Mouse (Mus musculus) C2C12 (cell line): ENCODE measurements around the gene Eif3j1. TPM values are rescaled to one million over a fixed set of nuclear protein-coding genes. Genes with fewer than 3 reads are reported as not detected.
"Not testable (repeated sequence)": the region's sequence is repeated elsewhere in the genome, so short reads cannot be mapped to it uniquely, and the experiment has no call there.

Experiments
- H3K27me3 ChIP-seq: one replicate; pipeline ENCODE4 v1.6.1; 2011; ENCODE audit not compliant: control insufficient read depth, insufficient read depth, insufficient read length
- H3K36me3 ChIP-seq: one replicate; pipeline ENCODE4 v1.6.1; 2011; ENCODE audit not compliant: control insufficient read depth, insufficient read depth
- H3K4me3 ChIP-seq: one replicate; pipeline ENCODE4 v1.5.1; 2011; ENCODE audit warnings: mild to moderate bottlenecking, control low read depth; ENCODE audit not compliant: poor library complexity, insufficient read depth, severe bottlenecking
- H3K79me2 ChIP-seq: one replicate; pipeline ENCODE4 v1.6.1; 2011; ENCODE audit not compliant: control insufficient read depth, insufficient read depth
- H3K79me3 ChIP-seq: one replicate; pipeline ENCODE4 v1.6.1; 2011; ENCODE audit warnings: low read depth, control low read depth
- H3ac ChIP-seq: one replicate; pipeline ENCODE3; 2011; ENCODE audit warnings: low read depth; ENCODE audit not compliant: control insufficient read depth, insufficient read length
- CEBPB ChIP-seq: IDR thresholded peaks from one replicate; pipeline ENCODE4 v1.6.1; 2011; ENCODE audit warnings: low read depth, mild to moderate bottlenecking, control low read depth, moderate library complexity
- CTCF ChIP-seq: IDR thresholded peaks from one replicate; pipeline ENCODE4 v1.5.1; 2011; ENCODE audit not compliant: control insufficient read depth, insufficient read depth, insufficient read length
- FOSL1 ChIP-seq: IDR thresholded peaks from one replicate; pipeline ENCODE4 v1.8.0; 2011; ENCODE audit warnings: mild to moderate bottlenecking, low read length; ENCODE audit not compliant: poor library complexity, insufficient read depth, severe bottlenecking
- MAX ChIP-seq: IDR thresholded peaks from one replicate; pipeline ENCODE4 v1.6.1; 2011; ENCODE audit warnings: mild to moderate bottlenecking, control low read depth
- MYOD1 ChIP-seq: IDR thresholded peaks from one replicate; pipeline ENCODE4 v1.6.1; 2011; ENCODE audit warnings: low read depth; ENCODE audit not compliant: control insufficient read depth, insufficient read length
- MYOG ChIP-seq: IDR thresholded peaks from one replicate; pipeline ENCODE4 v1.6.1; 2011; ENCODE audit not compliant: control insufficient read depth, insufficient read length; ENCODE audit errors: extremely low read depth
- USF1 ChIP-seq: IDR thresholded peaks from one replicate; pipeline ENCODE4 v1.6.1; 2011; ENCODE audit warnings: low read depth, mild to moderate bottlenecking, control low read depth, moderate library complexity
- microRNA-seq: library from miRNA; unstranded; fragments of <30 nt; microRNA quantifications from one replicate; pipeline ENCODE4, GENCODE M21; 2019; ENCODE audit warnings: borderline microRNAs expressed
- polyA plus RNA-seq: library from polyadenylated mRNA; unstranded; fragments of >200 nt; fragmentation: generic; extraction: Trizol; gene quantifications from one replicate; pipeline ENCODE4 v1.2.1, GENCODE M21; 2012; ENCODE audit warnings: missing spikeins

The Eif3j1 gene
- polyA plus RNA-seq, 1 experiment, result 5.6 TPM

- H3K4me3 ChIP-seq, result no peak overlapping the region
- TF ChIP-seq MAX, result no peak
- no peak for TF ChIP-seq FOSL1
- TF ChIP-seq CEBPB, result no peak
- TF ChIP-seq MYOD1, result no peak
- no peak for TF ChIP-seq USF1
- TF ChIP-seq CTCF, result no peak
- TF ChIP-seq MYOG, result no peak
- H3K36me3 ChIP-seq, result peaks cover 45% of the 10 kb centered on the region
Measured at GRCm38 (mm10) chr2:122081728-122082456, 53.5 kb downstream of the Eif3j1 start.

GRCm38 (mm10) chr2:122086446-122086845 lies 58.1 kb downstream of the Eif3j1 start:
- no peaks in the 10 kb centered on the region for H3K79me3 ChIP-seq
- peaks cover 38% of the 10 kb centered on the region for H3K36me3 ChIP-seq
- TF ChIP-seq USF1, result no peak

More at GRCm38 (mm10) chr2:122081728-122082456, 53.5 kb downstream of the Eif3j1 start:
- H3ac ChIP-seq, result no peak overlapping the region
- no peaks in the 10 kb centered on the region for H3K27me3 ChIP-seq
- H3K79me3 ChIP-seq, result no peaks in the 10 kb centered on the region
- no peaks in the 10 kb centered on the region for H3K79me2 ChIP-seq

GRCm38 (mm10) chr2:122093844-122094243 lies 65.5 kb downstream of the Eif3j1 start:
- peaks cover 51% of the 10 kb centered on the region for H3K36me3 ChIP-seq
- TF ChIP-seq CEBPB (no peak), MYOG (no peak), USF1 (no peak), MYOD1 (no peak), FOSL1 (no peak), CTCF (no peak), MAX (no peak)
- no peaks in the 10 kb centered on the region for H3K27me3 ChIP-seq
- H3K79me3 ChIP-seq, result no peaks in the 10 kb centered on the region
- H3ac ChIP-seq, result no peak overlapping the region
- H3K79me2 ChIP-seq, result no peaks in the 10 kb centered on the region
- no peak overlapping the region for H3K4me3 ChIP-seq

More at GRCm38 (mm10) chr2:122086446-122086845, 58.1 kb downstream of the Eif3j1 start:
- Histone ChIP-seq H3K4me3 (no peak overlapping the region), H3ac (no peak overlapping the region), H3K27me3 (no peaks in the 10 kb centered on the region), H3K79me2 (no peaks in the 10 kb centered on the region)

- H3ac ChIP-seq, H3K79me2 ChIP-seq, H3K27me3 ChIP-seq, H3K4me3 ChIP-seq, H3K79me3 ChIP-seq: not testable (repeated sequence)
- peaks cover 47% of the 10 kb centered on the region for H3K36me3 ChIP-seq
Measured at GRCm38 (mm10) chr2:122097686-122098085, 69.3 kb downstream of the Eif3j1 start.

- no peak for TF ChIP-seq CEBPB
- TF ChIP-seq CTCF, result no peak
- TF ChIP-seq USF1, result no peak
- no peak for TF ChIP-seq FOSL1
- TF ChIP-seq MYOG, result no peak
- TF ChIP-seq MYOD1, result no peak
- no peak for TF ChIP-seq MAX
- Histone ChIP-seq H3K4me3 (no peak overlapping the region), H3ac (no peak overlapping the region), H3K36me3 (peaks cover 25% of the 10 kb centered on the region), H3K27me3 (no peaks in the 10 kb centered on the region), H3K79me2 (no peaks in the 10 kb centered on the region), H3K79me3 (no peaks in the 10 kb centered on the region)
Measured at GRCm38 (mm10) chr2:122102070-122102469, 73.7 kb downstream of the Eif3j1 start.

Small RNAs within 50 kb of the gene (microRNA-seq; reads per million reads assigned to microRNA genes)
- not detected for gene Gm47314

Other genes with a start within 250 kb of the Eif3j1 start
- gene Frmd5, start 221.5 kb upstream of the Eif3j1 start, polyA plus RNA-seq, result 0.51 TPM
- 5.0 TPM for gene Casc4, start 161.6 kb upstream of the Eif3j1 start, polyA plus RNA-seq
- gene Ctdspl2, start 72.5 kb upstream of the Eif3j1 start, polyA plus RNA-seq, result 5.4 TPM
- gene Mageb3, start 72.5 kb upstream of the Eif3j1 start, polyA plus RNA-seq, result 0.22 TPM
- gene Spg11, start 89.8 kb downstream of the Eif3j1 start, polyA plus RNA-seq, result 4.2 TPM
- gene B2m, start 119.1 kb downstream of the Eif3j1 start, polyA plus RNA-seq, result 215 TPM
- gene Trim69, start 132.2 kb downstream of the Eif3j1 start, polyA plus RNA-seq, result 0.06 TPM
- not detected for gene Patl2, start 157.6 kb downstream of the Eif3j1 start, polyA plus RNA-seq
- not detected for gene Terb2, start 157.7 kb downstream of the Eif3j1 start, polyA plus RNA-seq
- gene Sord, start 206.2 kb downstream of the Eif3j1 start, polyA plus RNA-seq, result 23.0 TPM